Mouse (Mus musculus): ENCODE results near the gene Rhog. TPM values are rescaled to one million over a fixed set of nuclear protein-coding genes. Genes with fewer than 3 reads are reported as not detected.

Gene Rhog
- polyA plus RNA-seq, 1 experiment = 95.2 TPM

- no peak overlapping the region for H3K4me3 ChIP-seq (replicated peaks; ENCODE audit: control insufficient read depth, low read depth, low read length)
- TF ChIP-seq CTCF (IDR thresholded peaks at IDR 0.05; ENCODE audit: control insufficient read depth, insufficient read depth, low read length) (no peak), POLR2A (IDR thresholded peaks at IDR 0.05; ENCODE audit: borderline replicate concordance, control insufficient read depth, low read depth, low read length) (no peak)
- H3K4me1 ChIP-seq (ENCODE audit: control insufficient read depth, insufficient read depth, low read length) = peaks cover 3% of the 10 kb centered on the region
- 61% methylated on average over 3 of the region's 3 CpGs for WGBS
- no peak overlapping the region for H3K27ac ChIP-seq (ENCODE audit: control insufficient read depth, insufficient read depth, low read depth, low read length, poor library complexity)
Observed at GRCm38 (mm10) chr7:102204296-102204857, 51.5 kb downstream of the Rhog start.

GRCm38 (mm10) chr7:102200996-102201785, 54.7 kb downstream of the Rhog start:
- no peaks in the 10 kb centered on the region; the same call in 1 of the 2 replicates for H3K4me1 ChIP-seq (ENCODE audit: control insufficient read depth, insufficient read depth, low read length)

GRCm38 (mm10) chr7:102200576-102200975, 55.3 kb downstream of the Rhog start:
- no peaks in the 10 kb centered on the region; the same call in 1 of the 2 replicates for H3K4me1 ChIP-seq (ENCODE audit: control insufficient read depth, insufficient read depth, low read length)
- WGBS = 81% methylated on average over 3 of the region's 3 CpGs
- TF ChIP-seq POLR2A (IDR thresholded peaks at IDR 0.05; ENCODE audit: borderline replicate concordance, control insufficient read depth, low read depth, low read length) = no peak
- no peak for TF ChIP-seq CTCF (IDR thresholded peaks at IDR 0.05; ENCODE audit: control insufficient read depth, insufficient read depth, low read length)
- H3K4me3 ChIP-seq (replicated peaks; ENCODE audit: control insufficient read depth, low read depth, low read length) = no peak overlapping the region
- H3K27ac ChIP-seq (ENCODE audit: control insufficient read depth, insufficient read depth, low read depth, low read length, poor library complexity) = no peak overlapping the region

More at GRCm38 (mm10) chr7:102200996-102201785, 54.7 kb downstream of the Rhog start:
- Histone ChIP-seq H3K27ac (ENCODE audit: control insufficient read depth, insufficient read depth, low read depth, low read length, poor library complexity) (no peak overlapping the region), H3K4me3 (replicated peaks; ENCODE audit: control insufficient read depth, low read depth, low read length) (no peak overlapping the region)
- no peak for TF ChIP-seq POLR2A (IDR thresholded peaks at IDR 0.05; ENCODE audit: borderline replicate concordance, control insufficient read depth, low read depth, low read length)
- no peak for TF ChIP-seq CTCF (IDR thresholded peaks at IDR 0.05; ENCODE audit: control insufficient read depth, insufficient read depth, low read length)

- no peaks in the 10 kb centered on the region for H3K4me1 ChIP-seq (ENCODE audit: control insufficient read depth, insufficient read depth, low read length)
- H3K27ac ChIP-seq (ENCODE audit: control insufficient read depth, insufficient read depth, low read depth, low read length, poor library complexity) = no peak overlapping the region
- WGBS = 87% methylated on average over 1 of the region's 1 CpGs
- H3K4me3 ChIP-seq (replicated peaks; ENCODE audit: control insufficient read depth, low read depth, low read length) = no peak overlapping the region
- TF ChIP-seq CTCF (IDR thresholded peaks at IDR 0.05; ENCODE audit: control insufficient read depth, insufficient read depth, low read length) = no peak
- TF ChIP-seq POLR2A (IDR thresholded peaks at IDR 0.05; ENCODE audit: borderline replicate concordance, control insufficient read depth, low read depth, low read length) = no peak
Observed at GRCm38 (mm10) chr7:102192356-102192755, 63.5 kb downstream of the Rhog start.

Other genes with a start within 250 kb of the Rhog start
- 12.9 and 17.6 TPM in 2 replicates for gene Il18bp, start 237.4 kb downstream of the Rhog start, polyA plus RNA-seq (2011; ENCODE audit: insufficient read depth, insufficient read length, low replicate concordance, missing spikeins)
- gene Rnf121, start 190.6 kb downstream of the Rhog start, polyA plus RNA-seq (2011; ENCODE audit: insufficient read depth, insufficient read length, low replicate concordance, missing spikeins) = 10.0 and 12.9 TPM in 2 replicates
- gene Xndc1, start 190.5 kb downstream of the Rhog start, polyA plus RNA-seq (2011; ENCODE audit: insufficient read depth, insufficient read length, low replicate concordance, missing spikeins) = 33.8 and 35.5 TPM in 2 replicates
- 1.0 and 3.2 TPM in 2 replicates for gene Xntrpc, start 190.3 kb downstream of the Rhog start, polyA plus RNA-seq (2011; ENCODE audit: insufficient read depth, insufficient read length, low replicate concordance, missing spikeins)
- not detected in 2 replicates for gene Trpc2, start 172.9 kb downstream of the Rhog start, polyA plus RNA-seq (2011; ENCODE audit: insufficient read depth, insufficient read length, low replicate concordance, missing spikeins)
- not detected in 2 replicates for gene Art1, start 154.3 kb downstream of the Rhog start, polyA plus RNA-seq (2011; ENCODE audit: insufficient read depth, insufficient read length, low replicate concordance, missing spikeins)
- gene Art5, start 146.6 kb downstream of the Rhog start, polyA plus RNA-seq (2011; ENCODE audit: insufficient read depth, insufficient read length, low replicate concordance, missing spikeins) = 3.6 TPM in 1 of 2 replicates, not detected in the other
- not detected in 2 replicates for gene Chrna10, start 139.2 kb downstream of the Rhog start, polyA plus RNA-seq (2011; ENCODE audit: insufficient read depth, insufficient read length, low replicate concordance, missing spikeins)
- 10.4 and 18.9 TPM in 2 replicates for gene Nup98, start 45.9 kb downstream of the Rhog start, polyA plus RNA-seq (2011; ENCODE audit: insufficient read depth, insufficient read length, low replicate concordance, missing spikeins)
- gene Pgap2, start 45.8 kb downstream of the Rhog start, polyA plus RNA-seq (2011; ENCODE audit: insufficient read depth, insufficient read length, low replicate concordance, missing spikeins) = 6.9 and 24.4 TPM in 2 replicates
- 12.8 and 24.8 TPM in 2 replicates for gene Stim1, start 11.8 kb upstream of the Rhog start, polyA plus RNA-seq (2011; ENCODE audit: insufficient read depth, insufficient read length, low replicate concordance, missing spikeins)
- gene Rrm1, start 185.6 kb upstream of the Rhog start, polyA plus RNA-seq (2011; ENCODE audit: insufficient read depth, insufficient read length, low replicate concordance, missing spikeins) = 151 and 245 TPM in 2 replicates
- not detected in 2 replicates for gene Olfr543, start 225.6 kb upstream of the Rhog start, polyA plus RNA-seq (2011; ENCODE audit: insufficient read depth, insufficient read length, low replicate concordance, missing spikeins)
- gene Olfr544, start 232.3 kb upstream of the Rhog start, polyA plus RNA-seq (2011; ENCODE audit: insufficient read depth, insufficient read length, low replicate concordance, missing spikeins) = not detected in 2 replicates
- not detected in 2 replicates for gene Olfr545, start 243.5 kb upstream of the Rhog start, polyA plus RNA-seq (2011; ENCODE audit: insufficient read depth, insufficient read length, low replicate concordance, missing spikeins)